Mouse (Mus musculus): ENCODE measurements around the gene Mcf2l. TPM values are rescaled to one million over a fixed set of nuclear protein-coding genes. Genes with fewer than 3 reads are reported as not detected.

The Mcf2l gene
- polyA plus RNA-seq, 1 experiment: 2.9 TPM

DNA sequence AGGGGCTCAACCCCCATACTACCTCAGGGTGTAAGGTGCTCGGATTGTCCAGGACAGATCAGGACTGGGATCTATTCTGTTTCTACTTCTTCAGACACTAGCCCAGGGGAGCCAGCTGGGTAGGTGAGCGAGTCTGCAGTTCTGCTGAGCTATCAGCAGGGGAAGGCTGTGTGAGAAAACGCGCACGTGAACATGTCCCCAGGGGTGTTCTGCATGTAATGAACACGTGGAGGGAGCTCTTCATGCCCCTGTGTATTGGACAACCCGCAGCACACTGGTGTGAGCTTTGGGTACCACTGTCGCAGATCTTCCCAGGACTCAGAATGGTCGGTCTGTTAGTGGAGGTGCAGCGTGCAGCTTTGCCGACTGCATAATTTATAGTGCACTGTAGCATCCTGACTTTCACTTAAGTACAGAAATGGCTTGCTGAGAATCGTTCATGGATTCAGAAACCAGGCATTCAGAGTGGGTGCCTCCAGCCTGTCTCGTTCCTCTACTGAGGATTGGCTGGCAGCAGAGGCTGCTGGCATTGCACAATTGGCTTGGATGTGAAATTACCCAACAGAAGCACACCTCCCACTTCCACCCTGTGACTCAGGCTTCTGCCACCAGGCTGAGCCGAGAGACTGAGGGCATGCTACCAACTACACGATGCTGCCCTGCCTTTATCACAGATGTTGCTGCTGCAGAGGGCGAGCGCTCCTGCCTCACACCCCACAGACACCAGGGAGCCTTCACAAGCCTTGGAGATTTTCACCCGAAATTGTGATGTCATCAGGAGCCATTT is 110.3 kb downstream of the Mcf2l start:
- no peak for DNase-seq (ENCODE audit: low read depth in 1 of 2, low spot score in 2 of 2)
- H3K36me3 ChIP-seq (ENCODE audit: control insufficient read depth, insufficient read depth, low read length): no peaks in the 10 kb centered on the region
- no peaks in the 10 kb centered on the region for H3K27me3 ChIP-seq (ENCODE audit: control insufficient read depth, insufficient read depth, low read length)
- TF ChIP-seq CTCF (IDR thresholded peaks at IDR 0.05; ENCODE audit: extremely low read depth, insufficient read depth, insufficient read length, insufficient replicate concordance) (no peak), POLR2A (IDR thresholded peaks at IDR 0.05; ENCODE audit: low read depth, low read length) (no peak)
- H3K4me1 ChIP-seq (ENCODE audit: control insufficient read depth, insufficient read depth, insufficient read length): no peaks in the 10 kb centered on the region
- H3K4me3 ChIP-seq (ENCODE audit: extremely low read depth, insufficient read depth, insufficient read length): no peak overlapping the region
- 71% methylated on average over 18 of the region's 18 CpGs for WGBS
- H3K27ac ChIP-seq (ENCODE audit: insufficient read depth, low read length): no peak overlapping the region

DNA sequence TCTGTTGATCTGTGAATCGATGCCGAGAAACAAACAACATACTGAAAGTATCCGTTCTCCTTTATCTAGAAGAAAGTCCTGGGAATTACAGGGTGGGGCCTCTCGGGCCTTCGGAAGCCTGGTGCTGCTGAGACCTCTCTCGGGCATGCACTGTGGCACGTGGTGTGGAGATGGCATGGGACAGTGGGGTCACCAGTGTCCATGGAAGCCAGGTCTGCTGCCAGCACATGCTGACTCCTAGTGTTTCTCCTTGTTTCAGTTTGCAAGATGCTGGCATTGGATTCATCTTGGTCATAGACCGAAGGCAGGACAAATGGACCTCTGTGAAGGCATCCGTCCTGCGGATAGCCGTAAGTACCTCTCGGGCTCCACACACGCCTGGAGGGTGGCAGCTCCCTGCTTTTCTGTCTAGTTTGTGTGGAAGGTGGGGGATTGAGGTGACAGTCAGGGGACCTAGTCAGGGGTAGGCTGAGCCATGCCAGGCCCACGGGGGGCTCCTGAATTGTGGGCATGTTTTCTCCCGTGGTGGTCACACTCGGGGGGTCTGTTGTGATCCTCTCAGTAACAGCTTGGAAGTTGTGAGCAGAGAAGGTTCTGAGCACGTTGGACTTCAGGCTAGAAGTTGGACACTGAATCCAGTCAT is 111.1 kb downstream of the Mcf2l start:
- DNase-seq (ENCODE audit: low read depth in 1 of 2, low spot score in 2 of 2): no peak
- Histone ChIP-seq H3K4me3 (ENCODE audit: extremely low read depth, insufficient read depth, insufficient read length) (no peak overlapping the region), H3K4me1 (ENCODE audit: control insufficient read depth, insufficient read depth, insufficient read length) (no peaks in the 10 kb centered on the region), H3K36me3 (ENCODE audit: control insufficient read depth, insufficient read depth, low read length) (no peaks in the 10 kb centered on the region), H3K27me3 (ENCODE audit: control insufficient read depth, insufficient read depth, low read length) (no peaks in the 10 kb centered on the region), H3K27ac (ENCODE audit: insufficient read depth, low read length) (no peak overlapping the region)
- no peak for TF ChIP-seq CTCF (IDR thresholded peaks at IDR 0.05; ENCODE audit: extremely low read depth, insufficient read depth, insufficient read length, insufficient replicate concordance)
- no peak for TF ChIP-seq POLR2A (IDR thresholded peaks at IDR 0.05; ENCODE audit: low read depth, low read length)
- 94% methylated on average over 17 of the region's 17 CpGs for WGBS

DNA sequence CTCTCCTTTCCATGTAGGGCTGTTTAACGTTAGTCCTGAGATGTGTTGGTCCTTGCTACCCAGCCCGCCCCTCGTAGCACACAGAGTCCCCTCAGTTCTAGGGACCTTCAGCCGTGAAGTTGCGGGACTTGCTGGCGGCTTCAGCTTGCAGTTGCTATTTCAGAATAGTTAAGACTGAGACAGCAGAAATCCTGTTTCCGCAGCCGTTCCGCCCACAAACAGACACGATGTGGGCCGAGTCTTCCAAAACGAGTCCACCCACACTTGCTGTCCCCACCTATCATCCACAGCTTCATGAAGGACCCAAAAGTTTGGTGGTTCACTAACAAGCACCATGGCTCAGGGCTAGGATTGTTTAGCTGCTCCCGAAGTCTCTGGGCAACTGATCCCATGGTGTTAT is 111.7 kb downstream of the Mcf2l start:
- WGBS: 92% methylated on average over 13 of the region's 13 CpGs
- Histone ChIP-seq H3K27ac (ENCODE audit: insufficient read depth, low read length) (no peak overlapping the region), H3K36me3 (ENCODE audit: control insufficient read depth, insufficient read depth, low read length) (no peaks in the 10 kb centered on the region), H3K4me3 (ENCODE audit: extremely low read depth, insufficient read depth, insufficient read length) (no peak overlapping the region), H3K27me3 (ENCODE audit: control insufficient read depth, insufficient read depth, low read length) (no peaks in the 10 kb centered on the region), H3K4me1 (ENCODE audit: control insufficient read depth, insufficient read depth, insufficient read length) (no peaks in the 10 kb centered on the region)
- no peak for DNase-seq (ENCODE audit: low read depth in 1 of 2, low spot score in 2 of 2)
- no peak for TF ChIP-seq CTCF (IDR thresholded peaks at IDR 0.05; ENCODE audit: extremely low read depth, insufficient read depth, insufficient read length, insufficient replicate concordance)
- no peak for TF ChIP-seq POLR2A (IDR thresholded peaks at IDR 0.05; ENCODE audit: low read depth, low read length)

DNA sequence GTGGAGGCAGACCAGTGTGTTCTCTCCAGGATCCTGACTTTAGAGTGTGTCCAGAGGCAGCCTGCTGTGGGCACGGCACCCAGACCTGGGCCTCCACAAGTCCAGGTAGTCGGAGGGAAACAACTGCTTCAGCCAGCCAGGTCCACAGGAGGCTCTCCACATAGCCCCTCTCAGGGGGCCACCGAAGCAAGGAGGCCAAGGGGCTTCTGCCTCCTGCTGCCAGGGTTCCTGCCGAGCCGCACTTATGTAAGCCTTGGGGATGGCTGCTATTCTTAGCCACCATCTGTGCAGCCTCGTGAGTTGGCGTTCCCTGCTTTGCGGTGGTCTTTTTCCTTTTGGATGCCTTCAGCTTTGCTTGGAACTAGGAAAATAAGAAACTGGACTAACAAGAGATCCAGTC is 114.0 kb downstream of the Mcf2l start:
- H3K4me3 ChIP-seq (ENCODE audit: extremely low read depth, insufficient read depth, insufficient read length): no peak overlapping the region
- no peaks in the 10 kb centered on the region for H3K36me3 ChIP-seq (ENCODE audit: control insufficient read depth, insufficient read depth, low read length)
- no peak for TF ChIP-seq POLR2A (IDR thresholded peaks at IDR 0.05; ENCODE audit: low read depth, low read length)
- TF ChIP-seq CTCF (IDR thresholded peaks at IDR 0.05; ENCODE audit: extremely low read depth, insufficient read depth, insufficient read length, insufficient replicate concordance): no peak
- 89% methylated on average over 8 of the region's 8 CpGs for WGBS
- H3K27me3 ChIP-seq (ENCODE audit: control insufficient read depth, insufficient read depth, low read length): no peaks in the 10 kb centered on the region
- DNase-seq (ENCODE audit: low read depth in 1 of 2, low spot score in 2 of 2): no peak
- H3K4me1 ChIP-seq (ENCODE audit: control insufficient read depth, insufficient read depth, insufficient read length): no peaks in the 10 kb centered on the region
- H3K27ac ChIP-seq (ENCODE audit: insufficient read depth, low read length): no peak overlapping the region

GRCm38 (mm10) chr8:12988722-12989430 is 115.3 kb downstream of the Mcf2l start:
- no peak for DNase-seq (ENCODE audit: low read depth in 1 of 2, low spot score in 2 of 2)
- Histone ChIP-seq H3K4me1 (ENCODE audit: control insufficient read depth, insufficient read depth, insufficient read length) (no peaks in the 10 kb centered on the region), H3K36me3 (ENCODE audit: control insufficient read depth, insufficient read depth, low read length) (no peaks in the 10 kb centered on the region), H3K4me3 (ENCODE audit: extremely low read depth, insufficient read depth, insufficient read length) (no peak overlapping the region), H3K27ac (ENCODE audit: insufficient read depth, low read length) (no peak overlapping the region), H3K27me3 (ENCODE audit: control insufficient read depth, insufficient read depth, low read length) (no peaks in the 10 kb centered on the region)
- 78% methylated on average over 13 of the region's 13 CpGs for WGBS
- TF ChIP-seq CTCF (IDR thresholded peaks at IDR 0.05; ENCODE audit: extremely low read depth, insufficient read depth, insufficient read length, insufficient replicate concordance) (no peak), POLR2A (IDR thresholded peaks at IDR 0.05; ENCODE audit: low read depth, low read length) (no peak)

GRCm38 (mm10) chr8:12991411-12991810 is 117.8 kb downstream of the Mcf2l start:
- Histone ChIP-seq H3K4me3 (ENCODE audit: extremely low read depth, insufficient read depth, insufficient read length) (no peak overlapping the region), H3K4me1 (ENCODE audit: control insufficient read depth, insufficient read depth, insufficient read length) (no peaks in the 10 kb centered on the region), H3K27ac (ENCODE audit: insufficient read depth, low read length) (no peak overlapping the region), H3K27me3 (ENCODE audit: control insufficient read depth, insufficient read depth, low read length) (no peaks in the 10 kb centered on the region), H3K36me3 (ENCODE audit: control insufficient read depth, insufficient read depth, low read length) (no peaks in the 10 kb centered on the region)
- TF ChIP-seq POLR2A (IDR thresholded peaks at IDR 0.05; ENCODE audit: low read depth, low read length) (no peak), CTCF (IDR thresholded peaks at IDR 0.05; ENCODE audit: extremely low read depth, insufficient read depth, insufficient read length, insufficient replicate concordance) (no peak)
- WGBS: 81% methylated on average over 10 of the region's 10 CpGs
- DNase-seq (ENCODE audit: low read depth in 1 of 2, low spot score in 2 of 2): no peak

All from spleen, adult 2 months (tissue).